Mouse (Mus musculus): ENCODE results near the gene Gda.

- no peak for TF ChIP-seq ZNF384 (IDR thresholded peaks at IDR 0.05; ENCODE audit: low read depth, low read length)
- TF ChIP-seq MAFK (IDR thresholded peaks at IDR 0.05; ENCODE audit: insufficient read depth, low read depth, low read length) = no peak
These were observed 100.7 kb downstream of the Gda start for GRCm38 (mm10) chr19:21372395-21373072.

Data from ES-E14 (cell line).